In genomic region chr3:154961284-154961683, GRCm38 (mm10) we compare ENCODE assay signal across 20 mouse cellular contexts.
A peak's percentile ranks its signal among the peaks of the same experiment; 100 is the strongest.
DNase-seq lines count a peak whose midpoint lies in the region; ATAC-seq and TF ChIP-seq lines count a peak whose summit lies in the region.
"Had no signal": no experiment of that assay in that cellular context is flagged by ENCODE, and none has a peak within 500 bp of the region (broad histone marks: within the 10 kb centered on the region; RNA-seq: fewer than 3 reads in every experiment).

No protein-coding gene starts in this region.

- H3K27me3 ChIP-seq in forebrain, embryonic 16.5 days (replicated peaks; ENCODE audit: control insufficient read depth, insufficient read depth, low read length) = no peaks in the 10 kb centered on the region
- H3K27me3 ChIP-seq in midbrain, embryonic 16.5 days (ENCODE audit: control insufficient read depth, insufficient read depth, low read depth, low read length) = no peaks in the 10 kb centered on the region
- H3K27me3 ChIP-seq: embryonic facial prominence, embryonic 13.5 days; heart, embryonic 12.5 days; limb, embryonic 12.5 days; liver, embryonic 15.5 days; megakaryocyte, embryonic 14.5 days had no signal

- WGBS in forebrain, embryonic 16.5 days = 52% methylated on average over 3 of the region's 3 CpGs
- 39% methylated on average over 3 of the region's 3 CpGs for WGBS in midbrain, embryonic 16.5 days

- H3K4me1 ChIP-seq in forebrain, embryonic 16.5 days (replicated peaks; ENCODE audit: control insufficient read depth, insufficient read depth, low read length) = no peaks in the 10 kb centered on the region
- peaks cover 7% of the 10 kb centered on the region for H3K4me1 ChIP-seq in midbrain, embryonic 16.5 days (ENCODE audit: control insufficient read depth, insufficient read depth, low read length)
- H3K4me1 ChIP-seq: embryonic facial prominence, embryonic 13.5 days; heart, embryonic 12.5 days; limb, embryonic 12.5 days; liver, embryonic 15.5 days; megakaryocyte, embryonic 14.5 days had no signal

- H3K36me3 ChIP-seq in forebrain, embryonic 16.5 days (ENCODE audit: control insufficient read depth, insufficient read depth) = no peaks in the 10 kb centered on the region
- H3K36me3 ChIP-seq in midbrain, embryonic 16.5 days (ENCODE audit: control insufficient read depth, insufficient read depth, low read length) = no peaks in the 10 kb centered on the region
- H3K36me3 ChIP-seq: embryonic facial prominence, embryonic 13.5 days; limb, embryonic 12.5 days; liver, embryonic 15.5 days had no signal

- no peak for TF ChIP-seq POLR2A in brain, embryonic 14.5 days (IDR thresholded peaks at IDR 0.05; ENCODE audit: borderline replicate concordance, extremely low read depth, insufficient read depth, insufficient read length, poor library complexity, severe bottlenecking)

- H3K9ac ChIP-seq in forebrain, embryonic 16.5 days (replicated peaks; ENCODE audit: low read depth, low read length) = no peak overlapping the region
- H3K9ac ChIP-seq in midbrain, embryonic 16.5 days (ENCODE audit: low read depth, low read length) = no peak overlapping the region
- H3K9ac ChIP-seq: embryonic facial prominence, embryonic 13.5 days; heart, embryonic 12.5 days; limb, embryonic 12.5 days; liver, embryonic 15.5 days had no signal

- H3K27ac ChIP-seq in forebrain, embryonic 16.5 days (ENCODE audit: low read length) = peak overlapping the region; percentile 31
- peak overlapping the region; percentile 70 for H3K27ac ChIP-seq in midbrain, embryonic 16.5 days (ENCODE audit: low read length)
- H3K27ac ChIP-seq: embryonic facial prominence, embryonic 13.5 days; limb, embryonic 12.5 days; liver, embryonic 15.5 days had no signal

- no peak overlapping the region for H3K4me3 ChIP-seq in forebrain, embryonic 16.5 days (replicated peaks; ENCODE audit: low read length)
- no peak overlapping the region for H3K4me3 ChIP-seq in midbrain, embryonic 16.5 days (ENCODE audit: low read depth, low read length)
- H3K4me3 ChIP-seq: embryonic facial prominence, embryonic 13.5 days; heart, embryonic 12.5 days; limb, embryonic 12.5 days; liver, embryonic 15.5 days; megakaryocyte, embryonic 14.5 days had no signal

- ATAC-seq in forebrain, embryonic 16.5 days = peak; percentile 90
- peak; percentile 94 for ATAC-seq in midbrain, embryonic 16.5 days

- no peak for TF ChIP-seq CTCF in brain, embryonic 14.5 days (IDR thresholded peaks at IDR 0.05; ENCODE audit: borderline replicate concordance, extremely low read depth, insufficient read depth, insufficient read length)

- no peak overlapping the region for H3K4me2 ChIP-seq in forebrain, embryonic 16.5 days (ENCODE audit: low read length)
- H3K4me2 ChIP-seq in midbrain, embryonic 16.5 days (ENCODE audit: low read length) = no peak overlapping the region
- H3K4me2 ChIP-seq: embryonic facial prominence, embryonic 13.5 days; heart, embryonic 12.5 days; limb, embryonic 12.5 days; liver, embryonic 15.5 days had no signal

- DNase-seq in layer of hippocampus, adult 9-11 months = peak; percentile 7
- no peak for DNase-seq in layer of hippocampus, adult 11-12 months (ENCODE audit: low spot score)
- DNase-seq in brain, embryonic 14.5 days (ENCODE audit: low read depth) = peak; percentile 86
- no peak for DNase-seq in urinary bladder, postnatal 4 days (ENCODE audit: low spot score in 2 of 2)
- DNase-seq in thymus, postnatal 0 days (ENCODE audit: low spot score) = no peak
- DNase-seq: cerebellum, adult 11-12 months; cerebellum, postnatal 36 days; gastrocnemius, postnatal 36 days; heart, postnatal 4 days; kidney, adult 18-20 months; kidney, postnatal 14 days; layer of hippocampus, postnatal 36 days; lung, postnatal 10 days had no signal

- no peaks in the 10 kb centered on the region for H3K9me3 ChIP-seq in forebrain, embryonic 16.5 days (ENCODE audit: control insufficient read depth, low read length)
- H3K9me3 ChIP-seq in midbrain, embryonic 16.5 days (replicated peaks; ENCODE audit: control insufficient read depth, low read length, poor library complexity, severe bottlenecking) = no peaks in the 10 kb centered on the region; the same call in 1 of the 2 replicates
- H3K9me3 ChIP-seq: embryonic facial prominence, embryonic 13.5 days; heart, embryonic 12.5 days; limb, embryonic 12.5 days; liver, embryonic 15.5 days had no signal

Comparison
In these comparisons a context has a peak if more than half of its experiments do, and no peak if none do; other contexts are left out.
1. DNase-seq: peak in layer of hippocampus, adult 9-11 months (single experiment) and brain, embryonic 14.5 days (single experiment); none in layer of hippocampus, adult 11-12 months (single experiment), urinary bladder, postnatal 4 days (0 of 2) and thymus, postnatal 0 days (single experiment).